Mouse (Mus musculus) CH12.LX (cell line): Measurements from ENCODE around the gene Sclt1. TPM values are rescaled to one million over a fixed set of nuclear protein-coding genes. Genes with fewer than 3 reads are reported as not detected.
"Not testable (repeated sequence)": the region's sequence is repeated elsewhere in the genome, so short reads cannot be mapped to it uniquely, and the experiment has no call there.

Source experiments
- DNase-seq: peaks from one replicate; pipeline ENCODE4 v3.0.0-alpha.2; 2013; ENCODE audit errors: extremely low read depth
- H3K27ac ChIP-seq: 2 replicates; pipeline ENCODE4 v1.5.1; 2012; ENCODE audit warnings: low read depth, mild to moderate bottlenecking, control low read depth, moderate library complexity; ENCODE audit not compliant: insufficient read depth
- H3K27me3 ChIP-seq: replicated peaks from 2 replicates; pipeline ENCODE3; 2012; ENCODE audit warnings: inconsistent platforms
- H3K36me3 ChIP-seq, 2 experiments: replicated peaks in 1 of 2; 2 replicates each; pipeline versions ENCODE3 to v1.6.1; 2012; ENCODE audit warnings: inconsistent platforms in 1 of 2, low read length in 1 of 2, mild to moderate bottlenecking in 1 of 2, mixed read lengths in 1 of 2, moderate library complexity in 1 of 2; ENCODE audit not compliant: control insufficient read depth in 1 of 2, insufficient read depth in 1 of 2
- H3K4me1 ChIP-seq, 2 experiments: 2 replicates each; pipeline ENCODE4 v1.6.1; 2012; ENCODE audit warnings: inconsistent platforms in 1 of 2, moderate library complexity in 1 of 2; ENCODE audit not compliant: insufficient read depth in 2 of 2, control insufficient read depth in 1 of 2
- H3K4me2 ChIP-seq: 2 replicates; pipeline ENCODE4 v1.6.1; 2012; ENCODE audit warnings: low read depth, mild to moderate bottlenecking, control low read depth; ENCODE audit not compliant: poor library complexity, insufficient read depth, severe bottlenecking
- H3K4me3 ChIP-seq, 3 experiments: fragments of 150-350 bp in 1 of 3; sonication (generic) in 1 of 3; replicated peaks in 1 of 3; 2 replicates each; pipeline versions ENCODE3 to v1.5.1; 2011 to 2012; ENCODE audit warnings: low read depth in 2 of 3, low read length in 2 of 3, mild to moderate bottlenecking in 2 of 3, moderate library complexity in 2 of 3, control low read depth in 1 of 3, improper control_type of control experiment in 1 of 3, inconsistent platforms in 1 of 3, mixed read lengths in 1 of 3; ENCODE audit not compliant: poor library complexity in 1 of 3
- H3K79me2 ChIP-seq: replicated peaks from 2 replicates; pipeline ENCODE4 v1.6.1; 2012; ENCODE audit warnings: mild to moderate bottlenecking, moderate library complexity; ENCODE audit not compliant: control insufficient read depth, poor library complexity, insufficient read depth, severe bottlenecking; ENCODE audit errors: extremely low read depth
- H3K9ac ChIP-seq: 2 replicates; pipeline ENCODE4 v1.6.1; 2012; ENCODE audit warnings: low read depth, mild to moderate bottlenecking, control low read depth, moderate library complexity; ENCODE audit not compliant: insufficient read depth
- H3K9me3 ChIP-seq: replicated peaks from 2 replicates; pipeline ENCODE3; 2012; ENCODE audit warnings: low read length, inconsistent platforms, mixed read lengths
- BHLHE40 ChIP-seq: IDR thresholded peaks from 2 replicates; pipeline ENCODE4 v1.6.1; 2011; ENCODE audit warnings: mild to moderate bottlenecking, low read depth, low read length, improper control_type of control experiment
- ELF1 ChIP-seq: IDR thresholded peaks from 2 replicates; pipeline ENCODE4 v1.6.1; 2014; ENCODE audit warnings: low read depth, mild to moderate bottlenecking, inconsistent platforms, low read length, improper control_type of control experiment
- EP300 ChIP-seq: IDR thresholded peaks from 2 replicates; pipeline ENCODE4 v1.6.1; 2011; ENCODE audit warnings: low read length, improper control_type of control experiment
- ETS1 ChIP-seq: conservative IDR thresholded peaks from 2 replicates; pipeline ENCODE4 v1.6.1; 2012; ENCODE audit warnings: low read depth, mild to moderate bottlenecking, inconsistent platforms, low read length, improper control_type of control experiment, moderate library complexity
- GABPA ChIP-seq: IDR thresholded peaks from 2 replicates; pipeline ENCODE4 v1.6.1; 2012; ENCODE audit warnings: low read depth, low read length, improper control_type of control experiment, inconsistent platforms; ENCODE audit not compliant: insufficient replicate concordance
- HCFC1 ChIP-seq: IDR thresholded peaks from 2 replicates; pipeline ENCODE4 v1.6.1; 2012; ENCODE audit warnings: low read depth, mild to moderate bottlenecking, inconsistent platforms, low read length, improper control_type of control experiment
- IRF4 ChIP-seq: IDR thresholded peaks from 2 replicates; pipeline ENCODE4 v1.6.1; 2014; ENCODE audit warnings: low read depth, mild to moderate bottlenecking, inconsistent platforms, low read length, improper control_type of control experiment
- KAT2A ChIP-seq: IDR thresholded peaks from 2 replicates; pipeline ENCODE4 v1.6.1; 2012; ENCODE audit warnings: low read length, improper control_type of control experiment, inconsistent platforms; ENCODE audit not compliant: insufficient replicate concordance
- MAFK ChIP-seq: IDR thresholded peaks from 2 replicates; pipeline ENCODE4 v1.6.1; 2011; ENCODE audit warnings: low read length, improper control_type of control experiment; ENCODE audit not compliant: insufficient replicate concordance
- MAX ChIP-seq: IDR thresholded peaks from 2 replicates; pipeline ENCODE4 v1.6.1; 2011; ENCODE audit warnings: low read length, improper control_type of control experiment
- MYC ChIP-seq: IDR thresholded peaks from 2 replicates; pipeline ENCODE4 v1.6.1; 2011; ENCODE audit warnings: low read depth, mild to moderate bottlenecking, improper control_type of control experiment, low read length
- NELFE ChIP-seq: IDR thresholded peaks from 2 replicates; pipeline ENCODE4 v1.6.1; 2011; ENCODE audit warnings: low read depth, low read length, improper control_type of control experiment
- NRF1 ChIP-seq: IDR thresholded peaks from 2 replicates; pipeline ENCODE4 v1.6.1; 2014; ENCODE audit warnings: low read depth, mild to moderate bottlenecking, inconsistent platforms, low read length, improper control_type of control experiment, moderate library complexity
- PAX5 ChIP-seq: IDR thresholded peaks from 2 replicates; pipeline ENCODE4 v1.6.1; 2012; ENCODE audit warnings: low read length, inconsistent platforms, mixed read lengths
- RCOR1 ChIP-seq: conservative IDR thresholded peaks from 2 replicates; pipeline ENCODE4 v1.6.1; 2012; ENCODE audit warnings: low read depth, mild to moderate bottlenecking, inconsistent platforms, low read length, improper control_type of control experiment
- SIN3A ChIP-seq: IDR thresholded peaks from 2 replicates; pipeline ENCODE4 v1.6.1; 2012; ENCODE audit warnings: low read length, improper control_type of control experiment, inconsistent platforms
- USF1 ChIP-seq: IDR thresholded peaks from 2 replicates; pipeline ENCODE4 v1.6.1; 2014; ENCODE audit warnings: low read depth, mild to moderate bottlenecking, inconsistent platforms, low read length, improper control_type of control experiment
- USF2 ChIP-seq: conservative IDR thresholded peaks from 2 replicates; pipeline ENCODE4 v1.6.1; 2011; ENCODE audit warnings: low read depth, low read length, improper control_type of control experiment
- ZKSCAN1 ChIP-seq: IDR thresholded peaks from 2 replicates; pipeline ENCODE4 v1.6.1; 2012; ENCODE audit warnings: low read depth, inconsistent platforms, low read length, improper control_type of control experiment, borderline replicate concordance
- dilution Hi-C: fragments of 300-500 bp; cut with MboI; formaldehyde crosslinking; loops from 2 replicates; pipeline ENCODE4 v1.14.3; 2020; ENCODE audit warnings: low sequenced_read_pairs; ENCODE audit not compliant: extremely low pct_unique_long_range_greater_than_20kb, extremely low pct_ligation_motif_present
- in situ Hi-C: fragments of 300-500 bp; cut with MboI; formaldehyde crosslinking; loops from 3 replicates; pipeline ENCODE4 v1.14.3; 2019; ENCODE audit warnings: low sequenced_read_pairs, low pct_ligation_motif_present, low pct_unique_long_range_greater_than_20kb, mixed read lengths
- polyA plus RNA-seq: library from polyadenylated mRNA; unstranded; fragments of >175 nt; gene quantifications from 2 replicates; pipeline ENCODE4 v1.2.1, GENCODE M21; 2012; ENCODE audit warnings: low read depth; ENCODE audit not compliant: insufficient read length
- total RNA-seq, 2 experiments: library from RNA; depleted of rRNA; stranded (reverse); fragments of 300-350 nt in 1 of 2; fragments of >200 nt in 1 of 2; gene quantifications; 2 replicates each; pipeline ENCODE4 v1.2.3; 2012 to 2014

Gene Sclt1
- total and polyA plus RNA-seq, 3 experiments: 5.3 to 7.4 (median 6.5) TPM

- TF ChIP-seq SIN3A: no peak
- no peak for TF ChIP-seq RCOR1
- TF ChIP-seq ELF1: no peak
- no peak for TF ChIP-seq PAX5
- no peak for TF ChIP-seq USF1
- TF ChIP-seq ZKSCAN1: no peak
- dilution Hi-C loops: no loop called here
- Histone ChIP-seq H3K9me3 (no peaks in the 10 kb centered on the region), H3K36me3 (no peaks in the 10 kb centered on the region), H3K27ac (no peak overlapping the region), H3K27me3 (no peaks in the 10 kb centered on the region), H3K9ac (no peak overlapping the region), H3K4me3 (no peak overlapping the region), H3K79me2 (no peaks in the 10 kb centered on the region), H3K4me1 (no peaks in the 10 kb centered on the region), H3K4me2 (no peak overlapping the region)
- in situ Hi-C loops: no loop called here
- DNase-seq: no peak
These were observed 49.7 kb downstream of the Sclt1 start for GRCm38 (mm10) chr3:41692440-41693142.

GRCm38 (mm10) chr3:41690114-41690640 lies 52.1 kb downstream of the Sclt1 start:
- H3K4me1 ChIP-seq, H3K9ac ChIP-seq, H3K4me3 ChIP-seq, H3K9me3 ChIP-seq, H3K36me3 ChIP-seq, H3K27ac ChIP-seq, H3K79me2 ChIP-seq, H3K4me2 ChIP-seq, dilution Hi-C loops, H3K27me3 ChIP-seq, in situ Hi-C loops, DNase-seq: not testable (repeated sequence)

GRCm38 (mm10) chr3:41686396-41686795 lies 55.9 kb downstream of the Sclt1 start:
- no peak overlapping the region for H3K4me3 ChIP-seq
- H3K9me3 ChIP-seq: no peaks in the 10 kb centered on the region
- no peak overlapping the region for H3K9ac ChIP-seq
- no peaks in the 10 kb centered on the region for H3K79me2 ChIP-seq
- DNase-seq: no peak
- no peak overlapping the region for H3K27ac ChIP-seq
- H3K36me3 ChIP-seq: no peaks in the 10 kb centered on the region
- dilution Hi-C loops: no loop called here
- no peak for TF ChIP-seq NRF1
- TF ChIP-seq MAX: no peak
- TF ChIP-seq HCFC1: no peak
- no peak for TF ChIP-seq BHLHE40
- TF ChIP-seq ETS1: no peak
- TF ChIP-seq NELFE: no peak
- TF ChIP-seq GABPA: no peak
- no peak for TF ChIP-seq RCOR1
- no peak for TF ChIP-seq KAT2A
- TF ChIP-seq EP300: no peak
- no peak for TF ChIP-seq ZKSCAN1
- TF ChIP-seq MAFK: no peak
- no peak for TF ChIP-seq MYC
- no peak for TF ChIP-seq IRF4
- no peak for TF ChIP-seq USF2
- H3K4me1 ChIP-seq: no peaks in the 10 kb centered on the region
- in situ Hi-C loops: no loop called here
- no peaks in the 10 kb centered on the region for H3K27me3 ChIP-seq
- H3K4me2 ChIP-seq: no peak overlapping the region
